25 mouse cellular contexts compared by ENCODE assay signal in the genomic region with DNA sequence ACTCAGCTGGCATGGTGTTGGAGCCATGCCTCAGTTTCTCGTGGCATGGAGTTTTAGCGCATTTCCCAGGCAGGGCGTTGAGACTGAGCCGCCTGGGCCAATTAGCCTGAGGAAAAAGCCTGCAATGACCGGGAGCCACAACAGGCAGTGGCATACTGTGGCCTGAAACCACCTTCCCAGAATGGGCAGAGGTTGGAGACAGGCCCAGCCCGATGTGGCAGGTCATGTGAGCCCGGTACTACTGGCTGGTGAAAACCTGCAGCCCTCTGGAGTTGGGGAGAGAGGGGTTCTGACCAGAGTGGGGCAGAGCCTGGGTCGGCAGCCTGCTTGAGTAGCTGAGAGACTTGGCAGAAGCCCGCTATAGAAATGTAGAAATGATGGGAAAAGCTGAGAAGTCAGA. TPM values are rescaled to one million over a fixed set of nuclear protein-coding genes. Genes with fewer than 3 reads are reported as not detected.
A peak's percentile ranks its signal among the peaks of the same experiment; 100 is the strongest.
DNase-seq lines count a peak whose midpoint lies in the region; ATAC-seq and TF ChIP-seq lines count a peak whose summit lies in the region.
"Had no signal": no experiment of that assay in that cellular context is flagged by ENCODE, and none has a peak within 500 bp of the region (broad histone marks: within the 10 kb centered on the region; RNA-seq: fewer than 3 reads in every experiment).

No protein-coding gene starts in this region.

- no peaks in the 10 kb centered on the region for H3K9me3 ChIP-seq in heart, embryonic 10.5 days
- H3K9me3 ChIP-seq in intestine, embryonic 16.5 days (ENCODE audit: control insufficient read depth, low read length), result no peaks in the 10 kb centered on the region
- H3K9me3 ChIP-seq: embryonic facial prominence, embryonic 13.5 days; forebrain, embryonic 12.5 days; hindbrain, embryonic 15.5 days had no signal

- 50% methylated on average over 9 of the region's 9 CpGs for WGBS in heart, adult 2 months
- 81% methylated on average over 9 of the region's 9 CpGs for WGBS in heart, embryonic 10.5 days
- WGBS in intestine, embryonic 16.5 days, result 85% methylated on average over 9 of the region's 9 CpGs

- intact Hi-C loops in heart, adult 2 months (cut with DNase I), result loop anchor here (1.0 to 10.0 kb wide), 3 partner anchors 96 to 197 kb away; a partner anchor contains a TSS
- intact Hi-C loops in heart, postnatal 25 days (cut with DNase I), result no loop called here

- H3K9ac ChIP-seq in heart, adult 2 months (ENCODE audit: low read depth, low read length), result no peak overlapping the region
- H3K9ac ChIP-seq in intestine, embryonic 16.5 days (ENCODE audit: low read depth, low read length), result no peak overlapping the region
- H3K9ac ChIP-seq: embryonic facial prominence, embryonic 13.5 days; forebrain, embryonic 12.5 days; hindbrain, embryonic 15.5 days had no signal

- TF ChIP-seq CTCF in heart, adult 2 months (IDR thresholded peaks at IDR 0.05), result no peak

- no peaks in the 10 kb centered on the region for H3K79me2 ChIP-seq in heart, adult 2 months (replicated peaks; ENCODE audit: control insufficient read depth, insufficient read depth, low read length)

- H3K4me3 ChIP-seq in heart, adult 2 months, result no peak overlapping the region
- no peak overlapping the region for H3K4me3 ChIP-seq in heart, embryonic 10.5 days
- H3K4me3 ChIP-seq in intestine, embryonic 16.5 days (ENCODE audit: low read length), result no peak overlapping the region
- H3K4me3 ChIP-seq: embryonic facial prominence, embryonic 13.5 days; forebrain, embryonic 12.5 days; hindbrain, embryonic 15.5 days had no signal

- H3K4me2 ChIP-seq in intestine, embryonic 16.5 days (ENCODE audit: low read depth, low read length), result no peak overlapping the region
- H3K4me2 ChIP-seq: embryonic facial prominence, embryonic 13.5 days; forebrain, embryonic 12.5 days; hindbrain, embryonic 15.5 days had no signal

- TF ChIP-seq POLR2A in heart, adult 2 months (IDR thresholded peaks at IDR 0.05; ENCODE audit: insufficient read depth, low read depth, low read length), result no peak

- H3K36me3 ChIP-seq in heart, adult 2 months (ENCODE audit: control insufficient read depth, insufficient read depth, low read length), result no peaks in the 10 kb centered on the region
- no peaks in the 10 kb centered on the region for H3K36me3 ChIP-seq in heart, embryonic 10.5 days
- no peaks in the 10 kb centered on the region for H3K36me3 ChIP-seq in intestine, embryonic 16.5 days (ENCODE audit: control insufficient read depth, insufficient read depth, low read length)
- H3K36me3 ChIP-seq: embryonic facial prominence, embryonic 13.5 days; forebrain, embryonic 12.5 days; hindbrain, embryonic 15.5 days had no signal

- no peak for TF ChIP-seq EP300 in heart, adult 2 months (IDR thresholded peaks at IDR 0.05; ENCODE audit: insufficient read depth, low read depth, low read length)

- no peaks in the 10 kb centered on the region for H3K27me3 ChIP-seq in heart, adult 2 months (ENCODE audit: control insufficient read depth, insufficient read depth, low read length)
- no peaks in the 10 kb centered on the region for H3K27me3 ChIP-seq in heart, embryonic 10.5 days (ENCODE audit: insufficient read depth, poor library complexity, severe bottlenecking)
- H3K27me3 ChIP-seq in intestine, embryonic 16.5 days (replicated peaks; ENCODE audit: control insufficient read depth, insufficient read depth, low read length), result 0 out of 2 replicates have a peak, but pooled peaks cover 3% of the 10 kb centered on the region
- H3K27me3 ChIP-seq: embryonic facial prominence, embryonic 13.5 days; forebrain, embryonic 12.5 days; hindbrain, embryonic 15.5 days; Patski had no signal

- DNase-seq in cerebellum, postnatal 14 days, result peak; percentile 1 to 5
- DNase-seq in cerebellum, adult 9-10 months, result no peak
- peak; percentile 48 to 67 for DNase-seq in heart, adult 2 months
- no peak for DNase-seq in heart, embryonic 10.5 days (ENCODE audit: low spot score)
- peak; percentile 7 for DNase-seq in heart, postnatal 25 days (ENCODE audit: low spot score)
- no peak for DNase-seq in layer of hippocampus, adult 9-10 months (ENCODE audit: low spot score)
- DNase-seq: adrenal gland, adult 2 months; adrenal gland, postnatal 25 days; cerebellum, adult 18-20 months; cerebellum, postnatal 36 days; gastrocnemius, postnatal 14 days; kidney, adult 8-10 months had no signal

- no peak for ATAC-seq in intestine, embryonic 16.5 days
- ATAC-seq: activated CD4-positive, CD25-positive, alpha-beta regulatory T cell, adult 4 months; forebrain, embryonic 16.5 days; intestine, postnatal 0 days; Patski had no signal

- H3K27ac ChIP-seq in heart, adult 2 months, result no peak overlapping the region; the same call in 1 of the 2 replicates
- H3K27ac ChIP-seq in heart, embryonic 10.5 days, result no peak overlapping the region
- no peak overlapping the region for H3K27ac ChIP-seq in intestine, embryonic 16.5 days (ENCODE audit: low read length)
- H3K27ac ChIP-seq: embryonic facial prominence, embryonic 13.5 days; forebrain, embryonic 12.5 days; hindbrain, embryonic 15.5 days had no signal

- no peaks in the 10 kb centered on the region for H3K4me1 ChIP-seq in heart, adult 2 months (ENCODE audit: control insufficient read depth, insufficient read depth, low read length)
- no peaks in the 10 kb centered on the region for H3K4me1 ChIP-seq in heart, embryonic 10.5 days
- no peaks in the 10 kb centered on the region for H3K4me1 ChIP-seq in intestine, embryonic 16.5 days (ENCODE audit: control insufficient read depth, insufficient read depth, low read length)
- H3K4me1 ChIP-seq: embryonic facial prominence, embryonic 13.5 days; forebrain, embryonic 12.5 days; hindbrain, embryonic 15.5 days had no signal

RNA-seq across cellular contexts. Expression of a gene that starts 3.6 kb away (rescaled TPM):
- total RNA-seq in heart, adult 2 months (2021), result not detected
- polyA plus RNA-seq in heart, adult 2 months (2012; rRNA removed), result not detected in 2 replicates
- not detected in 2 replicates for polyA plus RNA-seq in heart, embryonic 10.5 days (2016; fragmentation: Nextera tagmentation; extraction: Ambion mirVana)
- not detected for total RNA-seq in heart, postnatal 25 days (2021)
- polyA plus RNA-seq in intestine, embryonic 16.5 days (2015; fragmentation: Nextera tagmentation; extraction: Ambion mirVana), result not detected in 2 replicates
- total RNA-seq: adrenal gland, adult 2 months; adrenal gland, postnatal 25 days; CH12.LX; gastrocnemius, postnatal 14 days; granulocyte monocyte progenitor cell, adult 5-6 weeks had no signal
- polyA plus RNA-seq: activated CD4-positive, CD25-positive, alpha-beta regulatory T cell, adult 4 months; adrenal gland, adult 2 months; embryonic facial prominence, embryonic 13.5 days; forebrain, embryonic 12.5 days; forebrain, embryonic 16.5 days; frontal cortex, adult 2 months; heart, embryonic 16.5 days; hindbrain, embryonic 11.5 days; hindbrain, embryonic 15.5 days; intestine, postnatal 0 days; Patski had no signal

RNA-seq across cellular contexts. Expression of a gene that starts 6.4 kb away (rescaled TPM):
- total RNA-seq in heart, adult 2 months (2021), result not detected
- polyA plus RNA-seq in heart, adult 2 months (2012; rRNA removed), result not detected in 2 replicates
- polyA plus RNA-seq in heart, embryonic 10.5 days (2016; fragmentation: Nextera tagmentation; extraction: Ambion mirVana), result not detected in 2 replicates
- total RNA-seq in heart, postnatal 25 days (2021), result not detected
- polyA plus RNA-seq in intestine, embryonic 16.5 days (2015; fragmentation: Nextera tagmentation; extraction: Ambion mirVana), result not detected in 2 replicates
- total RNA-seq: adrenal gland, adult 2 months; adrenal gland, postnatal 25 days; CH12.LX; gastrocnemius, postnatal 14 days; granulocyte monocyte progenitor cell, adult 5-6 weeks had no signal
- polyA plus RNA-seq: activated CD4-positive, CD25-positive, alpha-beta regulatory T cell, adult 4 months; adrenal gland, adult 2 months; embryonic facial prominence, embryonic 13.5 days; forebrain, embryonic 12.5 days; forebrain, embryonic 16.5 days; frontal cortex, adult 2 months; heart, embryonic 16.5 days; hindbrain, embryonic 11.5 days; hindbrain, embryonic 15.5 days; intestine, postnatal 0 days had no signal

RNA-seq across cellular contexts. Expression of a gene that starts 35.9 kb away (rescaled TPM):
- not detected for total RNA-seq in heart, adult 2 months (2021)
- polyA plus RNA-seq in heart, adult 2 months (2012; rRNA removed), result not detected in 2 replicates
- polyA plus RNA-seq in heart, embryonic 10.5 days (2016; fragmentation: Nextera tagmentation; extraction: Ambion mirVana), result not detected in 2 replicates
- total RNA-seq in heart, postnatal 25 days (2021), result not detected
- polyA plus RNA-seq in intestine, embryonic 16.5 days (2015; fragmentation: Nextera tagmentation; extraction: Ambion mirVana), result not detected in 2 replicates
- total RNA-seq: CH12.LX; gastrocnemius, postnatal 14 days; granulocyte monocyte progenitor cell, adult 5-6 weeks had no signal
- polyA plus RNA-seq: embryonic facial prominence, embryonic 13.5 days; forebrain, embryonic 12.5 days; forebrain, embryonic 16.5 days; frontal cortex, adult 2 months; heart, embryonic 16.5 days; hindbrain, embryonic 11.5 days; hindbrain, embryonic 15.5 days; intestine, postnatal 0 days; Patski had no signal

RNA-seq across cellular contexts. Expression of a gene that starts 36.7 kb away (rescaled TPM):
- not detected for total RNA-seq in heart, adult 2 months (2021)
- polyA plus RNA-seq in heart, adult 2 months (2012; rRNA removed), result not detected in 2 replicates
- not detected in 2 replicates for polyA plus RNA-seq in heart, embryonic 10.5 days (2016; fragmentation: Nextera tagmentation; extraction: Ambion mirVana)
- not detected for total RNA-seq in heart, postnatal 25 days (2021)
- not detected in 2 replicates for polyA plus RNA-seq in intestine, embryonic 16.5 days (2015; fragmentation: Nextera tagmentation; extraction: Ambion mirVana)
- total RNA-seq: adrenal gland, adult 2 months; adrenal gland, postnatal 25 days; CH12.LX; gastrocnemius, postnatal 14 days; granulocyte monocyte progenitor cell, adult 5-6 weeks had no signal
- polyA plus RNA-seq: activated CD4-positive, CD25-positive, alpha-beta regulatory T cell, adult 4 months; adrenal gland, adult 2 months; embryonic facial prominence, embryonic 13.5 days; forebrain, embryonic 12.5 days; forebrain, embryonic 16.5 days; frontal cortex, adult 2 months; heart, embryonic 16.5 days; hindbrain, embryonic 11.5 days; hindbrain, embryonic 15.5 days; intestine, postnatal 0 days had no signal

RNA-seq across cellular contexts. Expression of a gene that starts 46.0 kb away (rescaled TPM):
- not detected for total RNA-seq in heart, adult 2 months (2021)
- not detected in 2 replicates for polyA plus RNA-seq in heart, adult 2 months (2012; rRNA removed)
- polyA plus RNA-seq in heart, embryonic 10.5 days (2016; fragmentation: Nextera tagmentation; extraction: Ambion mirVana), result not detected in 2 replicates
- not detected for total RNA-seq in heart, postnatal 25 days (2021)
- polyA plus RNA-seq in intestine, embryonic 16.5 days (2015; fragmentation: Nextera tagmentation; extraction: Ambion mirVana), result not detected in 2 replicates
- total RNA-seq: adrenal gland, adult 2 months; adrenal gland, postnatal 25 days; CH12.LX; gastrocnemius, postnatal 14 days; granulocyte monocyte progenitor cell, adult 5-6 weeks had no signal
- polyA plus RNA-seq: activated CD4-positive, CD25-positive, alpha-beta regulatory T cell, adult 4 months; adrenal gland, adult 2 months; embryonic facial prominence, embryonic 13.5 days; forebrain, embryonic 12.5 days; forebrain, embryonic 16.5 days; frontal cortex, adult 2 months; heart, embryonic 16.5 days; hindbrain, embryonic 11.5 days; hindbrain, embryonic 15.5 days; intestine, postnatal 0 days; Patski had no signal

Comparison
In these comparisons a context has a peak if more than half of its experiments do, and no peak if none do; other contexts are left out.
1. DNase-seq: peak in cerebellum, postnatal 14 days (2 of 2), heart, adult 2 months (2 of 2) and heart, postnatal 25 days (single experiment); none in cerebellum, adult 9-10 months (single experiment), heart, embryonic 10.5 days (single experiment) and layer of hippocampus, adult 9-10 months (single experiment).